Mouse (Mus musculus) CD4-positive, CD25-positive, alpha-beta regulatory T cell, adult 4 months (primary cell): ENCODE results near the gene Hes7. TPM values are rescaled to one million over a fixed set of nuclear protein-coding genes. Genes with fewer than 3 reads are reported as not detected.
A peak's percentile ranks its signal among the peaks of the same experiment; 100 is the strongest.

Experiments used
- ATAC-seq: one replicate; pipeline ENCODE4 v1.8.0; 2017
- polyA plus RNA-seq, 2 experiments: library from polyadenylated mRNA; unstranded; fragments of 100-300 nt; shearing (Covaris generic); gene quantifications; one replicate each; pipeline ENCODE4 v1.2.1; 2017

The Hes7 gene
- polyA plus RNA-seq, 2 experiments from 2014 or later: not detected

DNA sequence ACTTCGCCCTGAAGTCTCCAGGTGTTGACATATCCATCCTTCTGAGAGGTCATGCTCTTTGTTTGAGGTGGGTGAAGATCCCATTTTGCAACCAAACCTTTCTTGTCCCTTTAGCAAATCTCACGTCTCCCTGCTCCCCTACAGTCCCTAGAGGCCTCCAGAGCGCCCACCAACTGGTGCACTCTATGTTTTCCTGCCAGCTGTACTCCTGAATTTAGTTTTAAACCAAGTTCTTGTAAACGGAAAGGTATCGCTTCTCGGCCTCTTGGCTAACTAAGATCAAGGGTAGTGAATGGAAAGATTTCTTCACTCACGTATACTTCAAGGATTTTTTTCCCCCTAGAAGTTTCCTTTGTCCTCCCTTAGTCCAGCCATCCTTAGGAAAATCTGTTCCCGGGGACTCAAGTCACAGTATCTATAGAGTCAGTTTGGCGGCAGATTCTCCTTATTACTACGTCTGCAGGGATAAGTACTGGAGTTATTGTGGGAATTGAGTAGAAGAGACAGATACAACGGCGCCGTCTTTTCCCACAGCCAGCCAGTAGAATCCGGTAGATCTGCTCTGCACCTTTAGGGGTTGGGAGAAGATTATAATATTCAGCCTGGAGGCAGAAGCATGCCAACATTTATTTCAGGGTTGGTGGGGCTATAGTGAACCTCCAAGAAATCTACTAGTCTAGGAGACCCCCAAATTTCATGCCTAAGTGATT, 603 bp upstream of the Hes7 start:
- ATAC-seq: no peak

DNA sequence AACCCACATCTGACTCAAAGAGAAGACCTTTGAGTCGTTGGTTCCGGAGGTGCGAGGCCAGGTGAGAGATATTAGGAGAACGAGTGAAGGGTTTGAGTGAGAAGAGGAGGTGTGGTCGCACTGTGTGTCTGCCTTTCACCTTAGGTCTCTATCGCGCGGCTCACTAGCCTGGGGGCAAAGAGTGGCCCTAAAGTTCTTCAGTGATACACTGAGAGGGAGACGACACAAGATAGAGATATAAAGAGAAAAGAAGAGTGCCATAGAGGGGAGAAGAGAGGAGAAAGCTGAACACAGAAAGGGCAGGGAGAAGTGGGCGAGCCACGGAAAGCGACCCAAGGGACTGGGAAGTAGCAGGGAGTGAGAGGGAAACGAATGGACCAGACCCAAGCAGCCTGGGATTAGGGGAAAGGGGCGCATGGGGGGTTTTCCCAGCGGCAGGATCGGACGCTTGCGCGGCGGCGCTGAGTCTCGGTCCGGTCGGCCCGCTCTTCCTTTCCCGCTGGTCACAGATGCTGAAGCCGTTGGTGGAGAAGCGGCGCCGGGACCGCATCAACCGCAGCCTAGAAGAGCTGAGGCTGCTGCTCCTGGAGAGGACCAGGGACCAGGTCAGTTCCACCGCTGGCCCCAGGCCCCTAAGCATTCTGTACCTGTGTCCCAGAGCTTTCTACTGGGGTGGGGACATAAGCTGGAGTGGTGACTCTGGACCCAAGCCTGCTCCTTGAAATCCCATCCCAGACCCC, 967 bp downstream of the Hes7 start:
- ATAC-seq: no peak

- no peak for ATAC-seq
Measured at GRCm38 (mm10) chr11:69121741-69122335, 1.6 kb downstream of the Hes7 start.

DNA sequence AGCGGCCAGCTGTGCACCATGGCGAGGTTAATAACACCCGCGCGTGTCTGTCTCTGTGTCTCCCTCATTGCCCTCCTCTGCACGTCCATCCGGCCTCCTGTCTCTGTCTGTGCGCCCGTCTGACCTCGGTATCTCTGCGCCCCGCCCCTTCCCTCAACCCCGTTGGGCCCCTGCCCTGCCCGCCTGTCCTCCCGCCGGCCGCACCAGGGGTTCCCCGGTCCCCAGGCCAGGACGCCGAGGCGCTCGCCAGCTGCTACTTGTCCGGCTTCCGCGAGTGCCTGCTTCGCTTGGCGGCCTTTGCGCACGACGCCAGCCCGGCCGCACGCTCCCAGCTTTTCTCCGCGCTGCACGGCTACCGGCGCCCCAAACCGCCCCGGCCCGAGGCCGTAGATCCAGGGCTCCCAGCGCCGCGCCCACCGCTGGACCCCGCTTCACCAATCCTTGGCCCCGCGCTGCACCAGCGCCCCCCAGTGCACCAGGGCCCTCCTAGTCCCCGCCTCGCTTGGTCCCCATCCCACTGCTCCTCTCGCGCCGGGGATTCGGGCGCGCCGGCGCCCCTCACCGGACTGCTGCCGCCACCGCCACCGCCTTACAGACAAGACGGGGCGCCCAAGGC, 2.2 kb downstream of the Hes7 start, which contains the start of gene 9130213A22Rik:
9130213A22Rik (minus strand) TSS at position 254 of the 616 bp plus-strand sequence.
- no peak for ATAC-seq

GRCm38 (mm10) chr11:69123056-69123692, 3.0 kb downstream of the Hes7 start:
- ATAC-seq: no peak

- peak; percentile 30 for ATAC-seq
Measured at GRCm38 (mm10) chr11:69123693-69124497, 3.7 kb downstream of the Hes7 start.

DNA sequence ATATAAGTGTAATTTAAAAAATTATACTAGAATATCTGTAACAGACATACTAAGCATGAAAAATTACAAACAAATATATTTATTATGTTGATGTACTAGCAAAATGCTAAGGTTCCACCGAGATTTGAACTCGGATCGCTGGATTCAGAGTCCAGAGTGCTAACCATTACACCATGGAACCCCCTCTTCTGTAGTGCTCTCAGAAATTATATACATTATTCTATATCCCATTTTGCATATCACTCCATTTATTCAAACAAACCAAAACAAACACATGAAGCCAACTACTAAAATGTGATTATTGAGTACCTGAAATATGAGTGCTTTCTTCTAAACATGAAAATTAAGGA, 4.3 kb downstream of the Hes7 start:
- ATAC-seq: peak; percentile 29

DNA sequence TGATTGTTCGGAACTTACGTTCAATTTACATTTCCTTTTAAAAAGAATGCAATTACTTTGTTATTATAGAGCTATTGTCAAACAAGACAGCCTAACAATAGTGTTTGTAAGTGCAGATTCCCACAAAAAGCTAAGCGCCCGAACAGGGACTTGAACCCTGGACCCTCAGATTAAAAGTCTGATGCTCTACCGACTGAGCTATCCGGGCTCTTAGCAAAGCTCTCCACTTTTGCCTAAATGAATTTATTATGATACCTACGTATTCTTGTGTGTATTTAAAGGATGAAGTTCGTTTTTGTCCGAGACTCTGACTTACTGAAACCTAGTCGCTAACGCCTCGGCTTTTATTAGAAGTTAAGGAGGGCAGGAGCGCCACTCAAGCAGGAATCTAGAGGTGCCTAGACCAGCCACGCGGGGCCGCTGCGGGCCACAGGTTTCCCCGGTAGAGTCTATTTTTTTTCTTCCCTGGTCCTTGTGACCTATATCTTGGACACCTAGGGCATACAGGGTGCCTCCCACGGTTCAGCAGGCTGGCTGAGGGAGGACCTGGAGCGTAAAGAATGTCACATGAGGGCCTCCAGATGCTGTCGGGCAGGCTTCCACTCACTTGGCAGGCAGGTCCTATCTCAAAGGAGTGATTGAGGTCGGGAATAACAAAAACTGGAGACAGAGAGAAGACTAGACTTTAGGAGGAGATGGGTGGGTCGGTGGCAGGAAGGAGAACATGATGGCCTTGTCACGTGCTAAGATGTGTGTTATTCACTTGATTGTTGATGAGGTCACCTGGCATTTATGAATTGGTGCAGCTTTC, 5.0 kb downstream of the Hes7 start:
- peak; percentile 52 for ATAC-seq

DNA sequence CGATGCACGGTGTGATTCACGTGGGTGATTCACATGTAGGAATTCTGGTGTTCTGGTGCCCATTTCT, 5.5 kb downstream of the Hes7 start, which contains the start of gene Aloxe3:
Aloxe3 (plus strand) TSS at position 45 of the 67 bp plus-strand sequence.
- no peak for ATAC-seq

- ATAC-seq: no peak
Measured at GRCm38 (mm10) chr11:69125919-69126705, 5.9 kb downstream of the Hes7 start.

DNA sequence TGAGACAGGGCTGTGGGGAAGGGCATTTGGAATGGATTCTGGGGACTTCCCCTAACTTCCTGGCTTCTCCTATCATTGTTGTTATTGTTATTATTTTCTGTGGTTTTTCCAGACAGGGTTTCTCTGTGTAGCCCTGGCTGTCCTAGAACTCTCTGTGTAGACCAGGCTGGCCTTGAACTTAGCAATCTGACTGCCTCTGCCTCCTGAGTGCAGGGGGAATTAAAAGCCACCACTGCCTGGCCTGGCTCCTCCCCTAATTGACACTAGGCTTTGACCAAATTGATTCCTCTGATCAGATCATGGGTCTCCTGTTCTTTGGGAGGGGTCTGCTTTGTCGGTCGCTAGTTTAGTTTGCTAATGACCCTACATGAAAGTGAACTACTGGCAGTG, 6.5 kb downstream of the Hes7 start:
- no peak for ATAC-seq

- ATAC-seq: no peak
Measured at GRCm38 (mm10) chr11:69128426-69129122, 8.4 kb downstream of the Hes7 start.

DNA sequence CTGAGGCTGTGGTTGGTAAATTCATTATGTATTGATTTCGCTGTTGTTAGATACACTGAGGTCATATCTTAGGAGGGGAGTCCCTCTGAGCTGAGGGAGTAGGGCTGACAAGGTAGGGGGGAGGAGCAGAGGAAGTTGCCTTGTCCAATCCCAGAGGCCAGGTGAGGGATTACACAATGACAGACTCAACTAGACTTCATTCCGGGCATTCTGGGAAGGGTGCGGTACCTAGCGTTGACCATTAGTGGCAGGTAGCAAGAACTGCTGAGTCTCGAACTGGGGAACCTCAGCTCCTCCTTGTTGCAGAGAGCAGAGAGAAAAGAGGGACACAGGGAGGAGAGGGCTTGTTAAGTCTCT, 13.3 kb downstream of the Hes7 start:
- no peak for ATAC-seq

DNA sequence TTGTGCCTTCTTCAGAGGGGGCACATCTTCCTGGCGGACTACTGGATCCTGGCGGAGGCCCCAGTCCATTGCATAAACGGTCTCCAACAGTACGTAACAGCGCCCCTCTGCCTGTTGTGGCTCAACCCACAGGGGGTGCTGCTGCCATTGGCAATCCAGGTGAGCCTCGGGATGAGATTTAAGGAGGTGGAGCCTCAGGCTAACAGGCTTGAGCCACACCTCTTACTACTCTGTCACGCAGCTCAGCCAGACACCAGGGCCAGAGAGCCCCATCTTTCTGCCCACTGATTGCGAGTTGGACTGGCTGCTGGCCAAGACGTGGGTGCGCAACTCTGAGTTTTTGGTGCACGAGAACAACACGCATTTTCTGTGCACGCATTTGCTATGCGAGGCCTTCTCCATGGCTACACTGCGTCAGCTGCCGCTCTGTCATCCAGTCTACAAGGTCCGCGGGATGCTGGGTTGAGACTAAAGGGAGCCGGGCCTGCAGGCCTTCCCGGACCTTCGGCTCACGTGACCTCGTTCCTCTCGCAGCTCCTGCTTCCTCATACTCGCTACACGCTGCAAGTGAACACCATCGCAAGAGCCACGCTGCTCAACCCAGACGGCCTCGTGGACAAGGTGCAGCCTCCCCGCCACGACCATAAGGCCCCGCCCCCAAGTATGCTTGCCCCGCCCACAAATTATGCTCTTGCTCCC, 13.9 kb downstream of the Hes7 start:
- ATAC-seq: peak; percentile 58

DNA sequence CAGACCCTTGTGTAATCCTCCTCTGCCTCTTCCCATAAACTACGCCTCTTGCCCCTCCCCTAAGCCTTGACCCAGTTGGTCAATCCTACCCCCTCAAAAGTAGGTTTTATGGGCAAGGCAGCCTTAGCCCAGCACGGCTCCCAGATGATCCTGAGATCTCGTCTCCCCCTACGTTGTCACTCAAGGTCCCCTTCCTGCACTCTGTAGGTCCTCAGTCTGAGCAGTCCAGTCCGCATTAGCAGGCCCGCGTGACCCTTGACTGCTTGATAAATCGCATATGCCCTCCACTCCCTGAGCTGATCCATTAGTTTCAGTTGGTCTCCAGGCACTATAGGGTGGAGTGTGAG, 14.4 kb downstream of the Hes7 start:
- no peak for ATAC-seq

GRCm38 (mm10) chr11:69135361-69135760, 15.2 kb downstream of the Hes7 start:
- no peak for ATAC-seq

DNA sequence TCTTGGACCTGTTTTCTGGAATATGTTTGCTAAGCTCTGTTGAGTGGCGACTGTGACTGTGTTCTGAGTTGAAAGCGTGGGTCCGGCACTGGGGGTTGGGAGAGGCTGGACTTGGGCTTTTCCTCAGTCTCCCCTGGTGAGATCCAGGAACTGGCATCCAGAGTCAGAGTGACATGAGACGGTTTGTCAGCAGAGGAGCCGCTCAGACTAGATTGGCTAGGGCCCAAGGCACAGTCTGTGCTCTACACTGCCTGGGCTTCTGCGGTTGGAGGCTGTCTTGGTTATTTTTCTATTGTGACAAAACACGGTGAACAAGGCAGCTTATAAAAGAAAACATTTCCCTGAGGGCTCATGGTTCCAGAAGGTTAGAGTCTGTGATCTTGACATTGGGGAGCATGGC, 27.3 kb downstream of the Hes7 start:
- ATAC-seq: no peak

- no peak for ATAC-seq
Measured at GRCm38 (mm10) chr11:69148451-69148960, 28.3 kb downstream of the Hes7 start.

- no peak for ATAC-seq
Measured at GRCm38 (mm10) chr11:69149728-69150127, 29.5 kb downstream of the Hes7 start.

DNA sequence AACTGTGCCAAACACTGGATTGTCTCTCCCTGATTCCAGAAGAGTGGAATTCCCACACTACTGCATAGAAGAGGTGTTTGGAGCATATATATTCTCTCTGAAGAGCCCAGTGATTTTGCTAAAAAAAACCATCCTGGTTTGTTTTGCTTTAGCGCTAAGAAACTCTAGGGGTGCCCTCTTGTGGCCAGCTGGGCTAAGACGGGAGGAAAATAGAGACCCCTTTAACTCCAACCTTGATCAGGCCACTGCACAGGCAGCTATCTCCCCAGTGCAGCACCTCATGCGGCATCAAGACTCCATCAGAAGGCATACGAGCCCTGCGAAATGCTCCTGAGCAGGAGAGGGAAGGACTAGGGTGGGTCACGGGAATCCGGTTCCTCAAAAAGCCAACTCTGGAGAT, 30.2 kb downstream of the Hes7 start:
- ATAC-seq: peak; percentile 45
